Mouse (Mus musculus) midbrain, embryonic 16.5 days (tissue): Measurements from ENCODE around the gene Hdac9. TPM values are rescaled to one million over a fixed set of nuclear protein-coding genes. Genes with fewer than 3 reads are reported as not detected.

Experiments
- ATAC-seq: fragments of 200-750 bp; cut with Nextera tagmentation; 2 replicates; pipeline ENCODE4 v1.8.0; 2017; ENCODE audit warnings: moderate TSS enrichment
- H3K27ac ChIP-seq: fragments of 300-500 bp; sonication (generic); 2 replicates; pipeline ENCODE4 v1.5.1; 2014; ENCODE audit warnings: mild to moderate bottlenecking, low read length, mixed read lengths
- H3K27me3 ChIP-seq: fragments of 300-500 bp; sonication (generic); 2 replicates; pipeline ENCODE4 v1.6.1; 2014; ENCODE audit warnings: low read depth, low read length, mixed read lengths; ENCODE audit not compliant: control insufficient read depth, insufficient read depth
- H3K36me3 ChIP-seq: fragments of 300-500 bp; sonication (generic); 2 replicates; pipeline ENCODE4 v1.6.1; 2014; ENCODE audit warnings: mild to moderate bottlenecking, low read length, moderate library complexity, mixed read lengths; ENCODE audit not compliant: control insufficient read depth, insufficient read depth
- H3K4me1 ChIP-seq: fragments of 300-500 bp; sonication (generic); 2 replicates; pipeline ENCODE4 v1.6.1; 2014; ENCODE audit warnings: mild to moderate bottlenecking, low read length, mixed read lengths; ENCODE audit not compliant: control insufficient read depth, insufficient read depth
- H3K4me2 ChIP-seq: fragments of 300-500 bp; sonication (generic); 2 replicates; pipeline ENCODE4 v1.6.1; 2014; ENCODE audit warnings: mild to moderate bottlenecking, low read length, mixed read lengths
- H3K4me3 ChIP-seq: fragments of 300-500 bp; sonication (generic); 2 replicates; pipeline ENCODE4 v1.5.1; 2014; ENCODE audit warnings: low read depth, mild to moderate bottlenecking, low read length, moderate library complexity, mixed read lengths
- H3K9ac ChIP-seq: fragments of 300-500 bp; sonication (generic); 2 replicates; pipeline ENCODE4 v1.6.1; 2014; ENCODE audit warnings: low read depth, low read length, mixed read lengths
- H3K9me3 ChIP-seq: fragments of 300-500 bp; sonication (generic); replicated peaks from 2 replicates; pipeline ENCODE4 v1.6.1; 2014; ENCODE audit warnings: mild to moderate bottlenecking, low read length, mixed read lengths; ENCODE audit not compliant: control insufficient read depth, poor library complexity, severe bottlenecking
- WGBS: fragments of 180-500 bp; shearing (Covaris S2); extraction: QIAGEN DNeasy Blood & Tissue Kit; methylation state at CpG from one replicate; pipeline ENCODE4 v1.1.7; 2014; 5-methylcytosine and 5-hydroxymethylcytosine counted together
- polyA plus RNA-seq: library from polyadenylated mRNA; unstranded; fragments of >200 nt; fragmentation: Nextera tagmentation; extraction: Ambion mirVana; gene quantifications from 2 replicates; pipeline ENCODE4 v1.2.1, GENCODE M21; 2015

The Hdac9 gene
- polyA plus RNA-seq, 1 experiment from 2014 or later: 12.6 TPM

DNA sequence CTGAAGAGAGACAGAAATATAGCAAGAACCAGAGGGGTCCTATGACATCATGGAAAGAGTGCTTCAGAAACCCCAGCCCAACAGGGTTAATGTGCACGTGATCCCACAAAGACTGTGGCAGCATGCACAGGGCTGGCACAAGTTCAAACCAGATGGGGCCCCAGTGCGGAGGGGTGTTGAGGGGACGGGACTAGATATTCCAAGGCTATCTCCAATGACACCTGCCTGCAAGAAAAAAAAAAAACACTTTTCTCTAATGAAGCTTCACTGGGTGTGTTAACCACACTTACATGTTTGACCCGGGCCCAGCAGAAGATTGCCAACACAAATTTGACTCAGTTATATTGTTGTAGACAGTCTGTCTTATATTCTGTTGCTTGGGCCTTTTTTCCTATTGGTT is 28.2 kb downstream of the Hdac9 start:
- 88% methylated on average over 4 of the region's 4 CpGs for WGBS
- Histone ChIP-seq H3K4me3 (no peak overlapping the region), H3K36me3 (no peaks in the 10 kb centered on the region), H3K27me3 (no peaks in the 10 kb centered on the region), H3K9me3 (no peaks in the 10 kb centered on the region; the same call in 1 of the 2 replicates), H3K27ac (no peak overlapping the region), H3K9ac (no peak overlapping the region), H3K4me1 (no peaks in the 10 kb centered on the region), H3K4me2 (no peak overlapping the region)
- ATAC-seq: no peak

DNA sequence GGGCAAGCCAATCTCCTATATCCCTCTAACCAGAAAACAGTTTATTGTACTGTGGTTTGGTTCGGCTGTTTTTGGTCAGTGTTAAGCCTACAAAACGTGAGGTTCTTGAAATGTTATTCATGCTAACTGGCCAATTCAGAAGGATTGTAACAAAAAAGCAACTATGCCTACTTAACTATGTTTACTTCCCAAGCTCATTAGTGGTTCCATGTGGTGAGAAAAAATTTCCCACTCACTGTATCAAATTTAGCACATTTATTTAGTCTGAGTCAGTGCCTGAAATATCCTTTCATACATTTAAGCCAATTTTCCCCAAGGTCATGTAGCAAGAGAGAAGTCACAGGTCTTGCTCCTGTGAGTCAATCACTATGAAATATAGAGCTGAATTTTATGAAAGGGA is 42.0 kb downstream of the Hdac9 start:
- H3K4me1 ChIP-seq: no peaks in the 10 kb centered on the region
- no peak overlapping the region for H3K4me3 ChIP-seq
- no peaks in the 10 kb centered on the region for H3K9me3 ChIP-seq
- no peak for ATAC-seq
- no peaks in the 10 kb centered on the region for H3K36me3 ChIP-seq
- H3K27me3 ChIP-seq: no peaks in the 10 kb centered on the region
- no peak overlapping the region for H3K9ac ChIP-seq
- no peak overlapping the region for H3K27ac ChIP-seq
- no peak overlapping the region for H3K4me2 ChIP-seq
- WGBS: 70% methylated on average over 2 of the region's 2 CpGs

DNA sequence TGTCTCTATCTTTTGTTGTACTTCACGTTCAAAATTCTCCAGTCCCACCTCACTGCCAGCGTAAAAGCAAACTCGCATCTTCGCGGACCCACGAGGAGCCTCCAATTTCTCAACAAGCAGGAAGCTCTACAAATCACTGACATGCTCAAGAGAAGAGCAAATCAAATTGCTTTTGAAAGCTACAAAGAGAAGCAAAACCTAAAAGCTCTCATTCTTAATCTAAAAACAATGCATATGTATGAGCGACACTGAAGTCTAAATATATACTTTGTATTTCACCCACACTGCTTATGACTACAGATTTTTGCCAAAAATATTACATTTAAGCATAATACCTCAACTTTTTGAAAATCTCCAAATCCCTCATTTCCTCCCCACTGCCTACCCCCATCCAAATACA is 45.9 kb downstream of the Hdac9 start:
- no peak for ATAC-seq
- Histone ChIP-seq H3K9me3 (no peaks in the 10 kb centered on the region), H3K4me3 (no peak overlapping the region), H3K36me3 (no peaks in the 10 kb centered on the region), H3K27me3 (no peaks in the 10 kb centered on the region), H3K9ac (no peak overlapping the region), H3K27ac (no peak overlapping the region), H3K4me2 (no peak overlapping the region), H3K4me1 (no peaks in the 10 kb centered on the region)
- 52% methylated on average over 7 of the region's 7 CpGs for WGBS

DNA sequence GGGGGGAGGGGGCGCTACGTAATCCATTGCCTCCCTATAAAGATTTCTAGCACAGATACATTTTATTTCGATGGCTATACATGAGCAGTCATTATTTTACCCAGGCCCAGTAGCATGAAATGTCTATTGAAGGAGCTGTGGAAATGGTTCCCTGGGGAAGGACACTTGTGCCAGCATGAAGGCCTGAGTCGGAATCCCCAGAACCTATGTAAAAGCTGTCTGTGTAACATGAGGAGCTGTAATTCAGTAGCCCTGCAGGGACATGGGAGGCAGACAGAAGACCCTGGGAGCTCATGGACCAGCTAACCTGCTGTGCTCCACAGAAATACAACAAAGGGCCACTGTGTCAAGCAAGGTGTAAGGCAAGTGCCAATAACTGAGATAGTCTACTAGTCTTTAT is 75.7 kb downstream of the Hdac9 start:
- ATAC-seq: no peak
- 85% methylated on average over 4 of the region's 4 CpGs for WGBS

DNA sequence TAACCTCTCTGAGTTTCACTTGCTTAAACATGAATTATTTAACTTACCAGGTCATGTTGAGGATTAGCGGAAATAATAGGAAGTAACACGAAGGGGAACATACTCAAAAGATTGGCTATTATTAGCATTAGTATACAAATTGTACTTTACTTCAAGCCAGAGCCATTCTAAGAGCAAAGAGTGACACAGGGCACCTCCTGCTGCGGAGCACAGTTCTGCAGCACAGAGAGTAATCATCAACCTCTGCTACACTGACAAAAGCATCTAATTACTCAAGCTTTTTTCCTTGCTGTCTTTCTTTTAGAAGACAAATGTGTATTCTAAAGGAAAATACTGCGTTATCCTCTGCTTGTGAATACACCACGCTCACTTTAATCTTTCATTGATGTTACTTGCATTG is 79.6 kb downstream of the Hdac9 start:
- Histone ChIP-seq H3K36me3 (no peaks in the 10 kb centered on the region), H3K4me3 (no peak overlapping the region), H3K9me3 (no peaks in the 10 kb centered on the region), H3K27ac (no peak overlapping the region; the same call in 1 of the 2 replicates), H3K9ac (no peak overlapping the region), H3K4me1 (peaks cover 5% of the 10 kb centered on the region; the same call in 1 of the 2 replicates), H3K4me2 (no peak overlapping the region), H3K27me3 (no peaks in the 10 kb centered on the region)
- 21% methylated on average over 5 of the region's 5 CpGs for WGBS
- ATAC-seq: no peak

More for the DNA sequence above, 75.7 kb downstream of the Hdac9 start:
- Histone ChIP-seq H3K4me3 (no peak overlapping the region), H3K9ac (no peak overlapping the region), H3K27me3 (no peaks in the 10 kb centered on the region), H3K4me1 (peaks cover 5% of the 10 kb centered on the region; the same call in 1 of the 2 replicates), H3K27ac (no peak overlapping the region), H3K36me3 (no peaks in the 10 kb centered on the region), H3K9me3 (no peaks in the 10 kb centered on the region), H3K4me2 (no peak overlapping the region)

DNA sequence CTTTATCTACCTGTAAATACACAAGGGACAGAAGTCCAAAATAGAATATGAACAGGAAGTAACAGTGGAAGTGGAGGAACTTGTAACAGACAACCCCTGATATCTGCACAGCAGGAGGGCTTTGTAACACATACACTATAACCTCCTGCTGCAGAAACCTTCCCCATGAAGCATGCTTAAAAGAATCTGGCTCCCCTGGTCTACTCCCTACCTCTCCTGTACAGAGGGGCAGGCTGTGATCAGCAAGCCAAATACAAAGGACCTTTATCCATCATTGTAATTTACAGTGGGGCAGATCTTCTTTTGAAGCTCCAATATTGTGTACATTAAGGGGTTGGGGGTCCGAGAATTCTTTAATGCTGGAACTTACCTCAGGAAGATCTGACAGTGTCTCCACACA is 80.0 kb downstream of the Hdac9 start:
- 38% methylated on average over 1 of the region's 1 CpGs for WGBS
- Histone ChIP-seq H3K4me1 (peaks cover 5% of the 10 kb centered on the region; the same call in 1 of the 2 replicates), H3K36me3 (no peaks in the 10 kb centered on the region), H3K27ac (no peak overlapping the region; the same call in 1 of the 2 replicates), H3K4me2 (no peak overlapping the region), H3K9ac (no peak overlapping the region), H3K27me3 (no peaks in the 10 kb centered on the region), H3K9me3 (no peaks in the 10 kb centered on the region), H3K4me3 (no peak overlapping the region)
- ATAC-seq: no peak; the same call in 1 of the 2 replicates

DNA sequence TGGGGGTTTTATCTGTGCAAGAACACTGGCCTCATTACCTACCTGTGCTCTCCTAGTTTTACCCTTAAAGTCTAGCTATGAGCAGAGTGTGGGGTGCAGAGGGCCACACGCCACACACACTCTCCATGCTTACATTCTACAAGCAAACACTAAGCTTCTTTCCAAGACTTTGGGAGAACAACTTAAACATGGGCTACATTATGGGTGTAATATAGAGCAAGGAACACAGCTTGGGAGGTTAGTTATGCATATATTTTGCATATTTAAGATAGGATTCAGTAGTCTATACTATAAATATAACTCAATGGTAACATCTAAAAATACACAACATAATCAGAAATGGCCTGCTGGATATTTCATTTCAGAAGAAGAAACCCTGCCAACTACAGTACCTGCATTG is 80.8 kb downstream of the Hdac9 start:
- WGBS: 91% methylated on average over 1 of the region's 1 CpGs
- no peaks in the 10 kb centered on the region for H3K9me3 ChIP-seq
- no peak overlapping the region for H3K4me3 ChIP-seq
- no peaks in the 10 kb centered on the region for H3K27me3 ChIP-seq
- H3K4me1 ChIP-seq: peaks cover 5% of the 10 kb centered on the region; the same call in 1 of the 2 replicates
- H3K9ac ChIP-seq: no peak overlapping the region
- H3K27ac ChIP-seq: no peak overlapping the region
- no peak overlapping the region for H3K4me2 ChIP-seq
- no peaks in the 10 kb centered on the region for H3K36me3 ChIP-seq
- ATAC-seq: no peak

DNA sequence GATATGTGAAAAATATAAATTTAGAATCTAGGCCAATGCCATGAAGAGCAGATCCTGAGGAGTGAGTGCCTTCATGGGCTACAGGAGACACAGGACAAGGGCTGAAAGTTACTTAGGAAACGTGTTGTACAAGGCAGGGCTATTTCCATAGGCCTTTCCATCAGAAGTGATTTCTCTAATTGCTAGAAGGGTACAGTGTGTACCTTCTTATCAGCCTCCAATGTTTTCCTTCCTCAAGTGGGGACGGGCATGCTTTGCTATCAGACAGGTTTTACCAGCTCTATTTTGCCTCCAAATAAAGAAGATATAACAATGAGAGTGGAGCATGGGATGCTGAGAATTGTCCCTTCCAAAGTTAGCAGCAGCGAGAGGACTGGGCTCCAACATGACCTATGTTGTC is 81.4 kb downstream of the Hdac9 start:
- Histone ChIP-seq H3K27ac (no peak overlapping the region), H3K4me3 (no peak overlapping the region), H3K36me3 (no peaks in the 10 kb centered on the region), H3K4me1 (peaks cover 5% of the 10 kb centered on the region; the same call in 1 of the 2 replicates), H3K4me2 (no peak overlapping the region), H3K9me3 (no peaks in the 10 kb centered on the region), H3K27me3 (no peaks in the 10 kb centered on the region), H3K9ac (no peak overlapping the region)
- 88% methylated on average over 3 of the region's 3 CpGs for WGBS
- no peak for ATAC-seq

DNA sequence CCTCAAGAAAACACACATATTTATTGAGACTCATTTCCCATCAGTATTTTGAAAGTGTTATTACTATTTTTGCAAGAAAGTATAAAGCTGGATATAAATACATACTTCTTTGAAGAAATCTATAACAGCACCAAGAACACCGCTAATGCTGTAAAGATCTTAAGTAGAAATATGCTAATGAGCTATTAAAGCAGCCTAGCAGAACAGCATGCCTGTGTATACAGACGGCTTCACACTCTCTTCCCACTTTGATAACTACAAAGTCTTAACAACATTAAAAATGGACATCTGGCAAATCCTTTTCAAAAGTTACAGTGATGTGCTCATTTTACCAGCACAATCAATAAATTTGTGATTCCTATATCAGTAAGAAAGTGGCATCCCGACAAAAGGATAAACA is 88.2 kb downstream of the Hdac9 start:
- 44% methylated on average over 3 of the region's 3 CpGs for WGBS
- Histone ChIP-seq H3K27ac (no peak overlapping the region), H3K4me3 (no peak overlapping the region), H3K4me1 (no peaks in the 10 kb centered on the region), H3K9me3 (no peaks in the 10 kb centered on the region), H3K4me2 (no peak overlapping the region), H3K27me3 (no peaks in the 10 kb centered on the region), H3K36me3 (no peaks in the 10 kb centered on the region), H3K9ac (no peak overlapping the region)
- no peak for ATAC-seq
